Mouse (Mus musculus) adrenal gland, adult (tissue): ENCODE data around the gene 1700014D04Rik.
"Not testable (repeated sequence)": the region's sequence is repeated elsewhere in the genome, so short reads cannot be mapped to it uniquely, and the experiment has no call there.

Source experiments
- DNase-seq, 2 experiments: peaks; one replicate each; pipeline ENCODE4 v3.0.0; 2022 to 2023; ENCODE audit warnings: low spot score in 1 of 2; ENCODE audit not compliant: inconsistent age in 2 of 2

The 1700014D04Rik gene

DNA sequence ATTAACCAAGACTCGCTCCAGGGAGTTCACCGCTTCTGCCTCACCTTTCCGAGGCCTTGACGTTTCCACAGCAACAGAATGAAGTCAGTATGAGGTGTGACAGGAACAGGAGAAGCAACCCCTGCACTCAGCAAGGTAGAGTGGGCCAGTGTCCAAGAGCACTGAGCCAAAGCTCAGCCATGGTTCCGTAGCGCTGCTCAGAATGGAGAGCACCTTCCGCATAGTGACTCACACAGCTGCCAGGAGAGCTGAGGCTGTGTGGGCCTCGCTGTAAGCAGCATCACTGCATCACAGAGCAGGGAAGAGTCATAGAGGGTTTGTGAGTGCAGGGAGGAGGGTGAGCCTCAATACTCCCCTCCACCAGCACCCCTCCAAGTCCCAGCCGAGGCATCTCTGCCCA, at the start of gene 1700014D04Rik:
Gene 1700014D04Rik, minus strand, starts transcription at position 42 of the 400 bp plus-strand sequence.
- no peak for DNase-seq

DNA sequence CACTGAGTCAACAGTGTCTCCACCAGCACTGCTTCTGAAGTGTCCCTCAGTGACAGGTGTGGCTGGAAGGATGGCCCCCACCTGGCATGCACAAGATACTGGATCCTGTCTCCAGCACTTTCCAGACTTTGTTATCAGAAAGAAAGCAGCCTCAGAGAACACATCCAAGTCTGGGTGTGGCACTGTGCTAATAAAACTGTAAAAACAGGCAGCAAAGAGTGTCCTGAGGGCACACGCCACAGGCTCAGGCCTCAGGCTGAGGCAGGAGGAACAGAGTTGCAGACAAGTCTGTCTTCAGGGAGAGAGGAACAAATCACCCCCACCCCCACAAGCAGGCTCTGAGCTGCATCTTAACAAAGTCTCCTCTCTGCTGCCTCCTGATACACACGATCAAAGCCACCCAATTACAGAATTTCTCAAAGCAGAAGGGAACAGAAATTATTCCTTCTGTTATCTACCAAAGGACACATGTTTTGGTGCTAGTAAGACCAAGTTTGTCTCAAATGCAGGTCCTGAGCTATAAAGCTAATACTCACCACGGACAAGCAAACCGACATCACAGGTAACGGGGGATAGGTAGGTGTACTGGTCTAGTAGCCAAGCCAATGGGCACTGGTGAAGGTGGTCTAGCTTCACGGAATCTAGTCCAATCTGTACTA, 49.4 kb upstream of the 1700014D04Rik start:
- no peak for DNase-seq

DNA sequence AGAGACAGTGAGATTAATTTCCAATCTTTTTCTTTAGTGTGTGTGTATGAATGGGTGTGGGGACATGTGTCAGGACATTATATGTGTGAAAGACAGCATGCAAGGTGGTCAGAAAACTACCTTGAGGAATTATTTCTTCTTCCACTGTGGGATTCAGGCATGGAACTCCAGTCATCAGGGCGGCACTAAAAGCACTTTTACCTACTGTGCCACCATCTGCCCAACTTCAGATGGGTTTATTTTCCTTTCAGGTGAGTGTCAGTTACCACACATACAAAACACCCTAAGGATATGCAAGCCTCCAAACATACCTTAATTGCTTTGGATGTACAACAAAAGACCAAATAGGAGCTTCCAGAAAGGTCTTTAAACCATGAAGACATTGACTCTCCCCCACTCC, 48.2 kb upstream of the 1700014D04Rik start:
- no peak for DNase-seq

DNA sequence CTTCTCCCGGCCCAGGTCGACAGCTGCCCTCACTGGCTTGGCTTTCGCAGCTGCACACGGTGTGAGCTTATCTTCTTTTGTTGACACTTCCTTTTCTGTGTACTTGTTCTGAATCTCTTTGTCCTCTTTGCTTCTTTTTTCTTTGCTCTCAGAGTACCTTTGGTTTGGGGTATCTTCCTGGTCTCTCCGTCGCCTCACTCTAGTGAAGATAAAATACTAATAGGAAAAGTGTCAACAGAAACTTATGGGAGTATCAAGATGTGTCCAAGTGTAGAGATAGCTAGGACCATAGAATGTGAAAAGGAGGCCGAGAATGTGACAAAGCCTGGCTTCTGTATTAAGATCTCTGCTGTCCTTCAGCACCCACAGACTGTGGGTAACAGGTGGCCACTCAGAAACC, 35.6 kb upstream of the 1700014D04Rik start, which contains the start of gene Gm49354:
Gene Gm49354, minus strand, starts transcription at position 101 of the 400 bp plus-strand sequence.
- DNase-seq = no peak

DNA sequence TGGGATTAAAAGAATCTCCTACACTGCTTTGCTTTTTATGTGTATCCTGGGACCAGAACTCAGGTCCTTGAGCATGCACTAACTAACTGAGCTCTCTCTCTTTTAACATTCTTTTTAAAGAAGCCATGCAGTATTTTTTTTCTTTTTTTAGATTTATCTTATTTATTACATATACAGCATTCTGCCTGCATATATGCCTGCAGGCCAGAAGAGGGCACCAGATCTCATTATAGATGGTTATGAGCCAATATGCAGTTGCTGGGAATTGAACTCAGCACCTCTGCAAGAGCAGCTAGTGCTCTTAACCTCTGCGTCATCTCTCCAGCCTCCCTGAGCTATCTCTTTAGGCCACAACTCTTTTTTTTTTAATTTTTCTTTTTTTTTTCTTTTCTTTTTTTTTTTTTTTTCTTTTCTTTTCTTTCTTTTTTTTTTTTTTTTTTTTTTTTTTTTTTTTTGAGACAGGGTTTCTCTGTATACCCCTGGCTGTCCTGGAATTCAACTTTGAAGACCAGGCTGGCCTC, 33.3 kb upstream of the 1700014D04Rik start:
- DNase-seq = not testable (repeated sequence)

DNA sequence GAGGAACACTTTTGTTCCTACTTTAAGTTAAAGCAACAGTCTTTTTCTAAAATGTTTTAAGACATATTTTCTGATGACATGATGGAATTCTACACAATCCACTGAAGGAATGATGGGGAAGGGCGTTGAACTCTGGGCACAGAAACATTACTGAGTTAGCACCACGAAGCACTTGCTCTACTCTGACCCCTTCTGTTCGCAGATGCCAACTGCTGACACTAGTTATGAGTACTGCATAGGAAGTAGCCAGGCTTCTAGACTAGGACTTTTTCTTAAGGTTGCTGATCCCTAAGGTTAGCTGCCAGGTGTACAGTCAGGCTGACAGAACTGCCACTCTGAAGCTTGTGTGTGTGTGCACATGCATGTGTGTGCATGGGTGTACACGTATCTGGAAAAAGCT, 32.7 kb upstream of the 1700014D04Rik start:
- DNase-seq = no peak

DNA sequence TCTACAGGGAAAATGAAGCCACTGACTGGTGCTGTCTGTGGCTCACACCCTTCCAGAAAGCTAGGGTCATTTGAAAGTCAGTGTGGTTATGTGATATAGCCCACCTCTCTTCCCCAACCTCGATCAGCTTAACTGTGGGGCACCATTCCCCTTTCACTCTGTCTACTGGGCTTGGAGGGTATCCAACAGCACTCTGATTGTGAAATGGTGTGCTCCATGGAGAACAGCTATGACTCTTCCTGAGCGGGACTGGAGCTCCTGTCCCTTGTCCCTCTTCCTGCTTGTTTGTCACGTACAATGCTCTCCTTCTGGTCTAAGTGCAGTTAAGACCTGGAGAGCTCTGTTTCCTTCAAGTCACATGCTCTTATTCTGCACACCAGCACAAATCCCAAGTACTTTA, 28.6 kb upstream of the 1700014D04Rik start:
- DNase-seq = peak in 1 of 2 experiments; percentile 47

DNA sequence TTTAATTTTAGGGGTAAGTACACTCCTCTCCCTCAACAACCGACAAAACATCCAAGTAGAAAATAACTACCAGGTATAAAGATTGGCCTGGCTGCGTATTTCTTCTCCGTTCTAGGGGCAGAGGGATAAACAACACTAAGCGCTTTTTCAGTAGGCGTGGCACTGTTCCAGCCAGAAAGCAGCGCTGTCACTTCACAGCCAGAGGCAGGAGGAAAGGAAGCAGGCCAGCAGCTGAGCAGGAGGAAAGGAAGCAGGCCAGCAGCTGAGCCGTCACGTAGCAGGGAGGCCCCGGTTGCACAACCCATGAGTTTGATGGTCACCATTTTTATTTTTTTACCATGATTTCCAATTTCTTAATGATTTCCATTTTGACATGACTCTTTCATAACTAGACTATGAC, 24.7 kb upstream of the 1700014D04Rik start:
- DNase-seq = peak; percentile 78 to 90

DNA sequence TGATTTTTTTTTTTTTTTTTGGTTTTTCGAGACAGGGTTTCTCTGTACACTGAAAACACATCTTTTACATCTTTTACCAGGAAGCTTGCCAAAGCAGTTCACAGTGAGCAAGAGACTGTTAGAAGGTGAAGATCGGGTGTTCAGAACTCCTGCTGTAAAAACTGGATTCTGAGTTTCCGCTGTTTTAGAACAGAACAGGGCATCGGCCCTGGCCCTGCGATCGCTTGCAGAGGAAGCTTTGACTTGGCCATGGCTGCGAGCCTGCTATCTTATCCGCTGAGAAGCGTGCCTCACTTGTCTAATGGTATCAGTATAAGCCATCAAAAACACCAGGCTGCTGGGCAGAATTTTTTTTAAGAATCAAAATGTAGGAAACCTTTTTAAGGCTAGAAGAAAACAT, 24.3 kb upstream of the 1700014D04Rik start:
- no peak for DNase-seq

DNA sequence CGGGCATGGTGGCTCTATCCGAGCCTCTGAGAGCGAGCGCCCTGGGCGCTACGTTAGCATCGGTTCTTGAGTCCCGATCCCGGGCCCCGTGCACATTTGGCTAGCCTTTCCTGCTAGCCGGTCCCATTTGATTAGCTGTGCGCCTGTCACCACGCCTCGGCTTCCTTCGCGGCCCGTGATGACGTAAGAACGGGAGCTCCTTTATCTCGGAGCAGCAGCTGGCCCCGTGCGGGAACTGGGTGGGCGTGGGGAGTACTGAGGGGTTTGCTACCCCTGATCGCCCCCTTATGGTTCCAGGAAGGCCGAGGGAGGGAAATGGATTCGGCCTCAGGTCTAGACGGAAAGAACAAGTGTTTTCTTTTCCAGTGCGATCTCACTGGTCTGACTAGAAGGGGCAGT, 23.6 kb upstream of the 1700014D04Rik start:
- peak; percentile 90 to 96 for DNase-seq

DNA sequence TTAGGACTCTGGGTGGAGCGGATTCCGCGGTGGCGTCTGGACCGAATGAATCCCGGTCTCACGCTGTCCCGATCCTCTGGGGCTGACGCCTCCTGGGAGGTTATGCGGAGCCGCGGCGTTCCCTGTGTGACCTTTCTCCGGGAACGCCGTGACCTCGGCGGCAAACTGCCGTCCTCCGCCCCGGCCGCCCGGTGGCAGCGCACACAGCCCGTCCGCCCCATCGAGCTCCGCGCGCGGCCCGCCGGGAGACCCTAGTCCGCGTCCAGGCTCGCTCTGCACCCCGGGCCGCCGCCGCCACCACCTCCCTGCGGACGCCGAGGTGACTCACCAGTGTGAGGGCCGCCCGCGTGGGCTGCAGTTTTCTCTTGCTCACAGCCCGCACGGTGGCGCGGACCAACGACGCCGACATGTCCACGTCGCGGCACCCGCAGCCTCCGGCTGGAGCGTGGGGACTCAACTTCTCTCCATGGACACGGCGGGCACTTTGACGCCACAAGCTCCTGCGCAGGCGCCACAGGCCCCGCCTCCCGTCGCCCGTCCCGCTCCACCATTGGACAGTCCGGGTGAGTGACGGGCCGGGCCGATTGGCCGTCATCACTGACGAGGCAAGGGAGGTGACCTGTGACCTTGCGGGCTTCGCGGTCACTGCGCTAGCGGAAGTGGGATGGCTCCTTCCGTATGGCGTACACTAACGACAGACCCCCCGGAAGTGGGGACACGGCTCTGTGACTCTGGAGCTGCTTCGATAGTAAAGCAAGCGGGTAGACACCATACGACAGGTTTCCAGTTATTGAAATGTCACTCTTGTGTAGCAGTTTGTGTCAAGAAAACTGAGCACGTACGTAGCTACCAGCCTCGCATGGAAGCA, 23.0 kb upstream of the 1700014D04Rik start, which contains the start of gene Isca1:
Gene Isca1, minus strand, starts transcription at position 515 of the 868 bp plus-strand sequence.
- DNase-seq = peak; percentile 99 to 100

DNA sequence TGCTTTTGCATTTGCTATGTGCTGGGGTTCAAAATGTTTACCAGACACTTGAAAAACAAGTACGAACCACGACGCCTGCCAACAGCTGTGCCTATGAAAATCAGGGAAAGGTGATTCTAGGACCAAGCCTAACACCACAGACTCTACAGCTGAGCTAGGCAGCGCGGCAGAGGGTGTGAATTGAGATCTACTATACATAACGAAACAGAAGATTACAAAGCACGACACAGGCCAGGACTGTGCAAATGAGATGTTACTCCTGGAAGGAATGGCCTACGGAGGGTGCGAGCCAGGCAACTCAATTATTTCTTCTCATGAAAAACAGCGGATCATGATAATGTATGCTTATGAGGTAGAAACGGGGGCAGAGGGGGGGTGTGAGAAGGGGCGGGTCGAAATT, 22.0 kb upstream of the 1700014D04Rik start:
- DNase-seq = peak in 1 of 2 experiments; percentile 56

DNA sequence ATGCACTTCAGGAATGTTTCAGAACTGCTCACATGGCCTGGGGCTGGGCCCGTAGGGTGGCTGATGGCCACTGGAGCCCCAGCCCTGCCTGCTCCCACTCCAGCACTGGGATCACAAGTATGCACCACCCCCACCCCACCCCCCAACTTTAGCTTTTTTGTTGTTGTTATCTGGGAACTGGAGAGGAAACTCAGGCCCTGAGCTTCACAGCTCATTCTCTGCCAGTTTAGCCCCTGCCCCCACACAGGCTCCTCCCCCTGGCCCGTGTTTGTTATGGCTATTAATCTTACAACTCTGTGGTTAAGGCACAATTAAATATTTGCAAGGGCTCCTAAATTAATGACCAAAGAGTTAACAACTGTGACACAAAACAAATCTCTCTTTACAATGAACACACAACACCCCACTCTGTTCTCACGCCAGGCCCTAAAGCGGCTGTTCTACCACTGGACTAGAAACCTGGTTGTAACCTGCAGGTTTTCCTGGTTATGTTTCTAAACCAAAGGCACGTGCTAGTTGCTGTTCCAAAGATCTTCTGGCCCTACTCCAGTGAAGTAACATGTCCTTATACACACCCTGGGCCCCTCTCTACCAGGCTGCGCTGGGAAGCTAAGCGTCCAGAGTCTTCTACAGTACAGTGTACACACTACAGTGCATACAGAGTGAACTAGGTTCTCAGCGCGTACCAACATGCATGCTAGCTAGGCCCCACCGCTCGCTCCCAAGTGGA, 20.4 kb upstream of the 1700014D04Rik start:
- peak in 1 of 2 experiments; percentile 48 for DNase-seq

DNA sequence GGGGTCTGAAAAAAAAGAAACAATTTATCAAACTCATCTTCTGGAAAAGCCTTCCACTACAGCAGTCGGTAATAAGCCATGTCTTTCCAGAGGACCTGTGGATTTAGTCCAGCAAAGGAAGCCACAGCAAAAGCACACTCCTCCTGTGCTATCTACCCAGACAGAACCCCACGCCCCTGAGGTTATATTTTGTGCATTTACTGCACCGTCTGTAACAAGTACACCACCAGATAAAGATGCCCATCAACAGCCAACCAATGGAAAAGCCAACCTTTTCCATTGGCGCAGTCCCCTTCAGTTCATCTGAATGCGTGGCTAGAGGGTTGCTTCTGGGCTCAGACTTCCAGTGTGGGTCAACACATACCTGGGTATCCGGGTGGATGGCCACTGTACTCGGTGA, 16.2 kb upstream of the 1700014D04Rik start:
- DNase-seq = no peak

DNA sequence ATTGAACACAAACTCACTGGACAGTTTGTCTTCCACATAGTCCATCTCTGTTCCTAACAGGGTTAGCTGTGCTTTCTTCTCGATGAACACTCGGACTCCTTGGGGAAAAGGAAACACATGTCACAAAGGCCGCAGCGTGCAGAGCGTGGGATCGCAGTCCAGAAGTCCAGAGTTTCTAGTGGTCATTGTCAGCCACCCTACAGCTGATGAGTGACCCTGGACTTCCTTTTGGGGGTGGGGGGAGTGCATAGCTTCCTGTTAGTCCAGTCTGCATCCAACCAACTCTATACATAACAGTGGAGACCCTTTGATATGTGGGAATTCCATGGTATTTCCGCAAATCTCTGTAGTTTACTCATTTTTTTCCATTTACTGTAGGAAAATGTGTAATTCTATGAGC, 10.4 kb upstream of the 1700014D04Rik start:
- DNase-seq = no peak

DNA sequence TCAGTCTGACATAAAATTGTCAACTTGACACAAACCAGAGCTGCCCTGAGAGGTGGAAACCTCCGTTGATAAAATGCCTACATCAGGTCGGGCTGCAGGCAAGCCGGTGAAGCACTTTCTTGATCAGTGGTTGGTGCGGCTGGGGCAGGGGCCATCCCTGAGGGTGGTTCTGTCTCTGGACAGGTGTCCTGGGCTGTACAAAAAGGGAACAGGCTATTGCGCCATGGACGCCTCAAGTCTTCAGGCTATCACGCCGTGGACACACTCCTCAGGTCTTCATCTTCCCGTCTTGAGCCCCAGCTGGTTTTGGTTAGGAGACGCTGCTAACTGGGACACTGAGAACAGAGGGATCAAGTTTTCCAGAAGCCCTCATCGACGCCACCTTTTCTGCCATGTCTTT, 3.8 kb upstream of the 1700014D04Rik start:
- DNase-seq = no peak

DNA sequence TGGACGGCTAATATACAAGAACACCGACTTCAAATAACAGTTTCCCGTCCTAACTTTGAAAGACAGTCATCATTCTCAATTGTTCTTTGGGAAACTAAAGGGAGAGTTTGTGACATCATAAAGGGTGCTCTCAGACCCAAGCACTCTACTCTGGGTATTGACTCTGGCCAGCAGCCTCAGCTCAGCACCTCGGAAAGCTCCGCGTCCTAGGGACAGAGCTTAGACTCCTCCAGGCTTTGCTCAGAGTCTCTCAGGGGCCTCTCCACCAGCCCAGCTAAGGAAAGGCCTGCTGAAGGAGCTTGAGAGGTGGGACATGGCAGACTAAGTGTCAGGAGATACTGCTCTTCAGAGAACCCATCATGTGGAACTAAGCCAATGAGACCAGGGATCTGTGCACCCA, 388 bp downstream of the 1700014D04Rik start:
- no peak for DNase-seq

DNA sequence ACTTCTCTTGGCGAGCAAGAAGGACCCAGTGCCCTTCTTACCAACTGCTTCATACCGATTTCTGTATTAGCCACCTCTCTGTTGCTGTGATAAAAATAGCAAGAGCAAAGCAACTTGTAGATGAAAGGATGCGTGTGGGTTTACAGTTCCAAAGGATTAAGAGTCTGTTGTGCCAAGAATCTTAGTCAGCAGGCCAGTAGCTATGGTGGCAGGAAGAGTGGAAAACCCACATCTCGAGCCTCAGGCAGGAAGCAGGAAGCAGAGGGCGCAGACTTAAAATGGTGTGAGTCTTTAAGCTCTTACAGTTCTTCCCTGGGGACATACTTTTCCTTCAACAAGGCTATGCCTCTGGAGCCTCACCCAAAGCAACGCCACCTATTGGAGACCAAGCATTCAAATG, 1.1 kb downstream of the 1700014D04Rik start:
- no peak for DNase-seq

DNA sequence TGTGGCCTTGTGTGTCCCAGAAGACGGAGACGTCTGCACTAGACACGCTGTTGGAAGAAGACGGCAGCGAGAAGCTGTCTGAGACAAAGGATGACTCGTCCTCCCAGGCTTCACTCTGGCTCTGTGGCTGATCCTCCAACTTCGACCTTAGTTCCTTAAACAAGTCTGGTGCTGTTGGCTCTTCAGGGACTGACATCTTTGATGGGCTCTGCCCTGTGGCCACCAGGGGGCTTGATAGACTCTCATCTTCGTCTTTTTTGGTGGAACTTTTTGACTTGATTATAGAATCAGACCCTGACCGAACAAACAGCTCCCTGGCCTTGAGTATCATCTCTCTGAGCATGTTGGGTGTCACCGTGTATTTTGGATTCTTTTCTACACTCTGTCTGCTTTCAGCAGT, 4.9 kb downstream of the 1700014D04Rik start:
- peak in 1 of 2 experiments; percentile 16 for DNase-seq

DNA sequence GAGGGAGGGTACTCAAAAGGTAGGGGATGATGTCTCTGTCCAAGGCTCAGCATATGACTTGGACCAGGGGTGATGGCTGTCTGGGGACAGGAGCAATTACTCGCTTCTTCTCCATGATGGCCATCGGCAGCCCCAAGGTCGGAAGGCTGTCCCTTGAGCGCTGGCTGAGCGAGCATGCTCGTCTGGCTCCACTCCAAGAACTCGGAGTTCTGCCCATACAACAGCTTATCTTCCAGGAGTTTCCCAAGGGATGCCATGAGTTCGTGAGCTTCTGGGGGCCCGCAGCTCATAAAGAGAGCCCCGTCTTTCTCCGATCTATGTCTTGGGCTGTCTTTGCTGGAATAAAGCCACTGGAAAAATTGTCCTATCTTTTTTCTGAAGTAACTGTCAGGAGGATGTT, 5.5 kb downstream of the 1700014D04Rik start:
- peak; percentile 81 to 87 for DNase-seq

DNA sequence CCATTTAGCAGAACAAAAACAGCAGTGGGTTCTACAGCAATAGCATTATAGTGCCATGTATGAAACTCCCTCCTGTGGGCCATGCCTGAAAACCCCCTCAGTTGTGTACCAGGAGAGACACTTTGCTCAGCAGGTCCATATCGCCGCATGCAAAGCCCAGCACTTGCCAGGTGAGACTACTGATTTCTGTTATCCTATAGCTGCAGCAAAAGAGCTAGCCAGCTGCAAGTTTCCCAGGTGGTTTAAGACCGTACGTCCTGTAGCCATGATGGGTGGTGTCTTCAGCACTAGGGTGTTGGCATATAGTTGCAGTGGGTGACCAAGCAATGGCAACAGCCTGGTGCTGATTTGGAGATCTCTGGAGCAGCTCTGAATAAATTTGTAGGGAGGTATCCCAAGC, 7.2 kb downstream of the 1700014D04Rik start:
- no peak for DNase-seq
